Mouse (Mus musculus) induced T-regulatory cell, adult 2 months (primary cell): Measurements from ENCODE around the gene Efna5.

Experiments used
- DNase-seq: peaks from one replicate; pipeline ENCODE4 v3.0.0-alpha.2; 2012; ENCODE audit warnings: low read depth

Efna5 gene

DNA sequence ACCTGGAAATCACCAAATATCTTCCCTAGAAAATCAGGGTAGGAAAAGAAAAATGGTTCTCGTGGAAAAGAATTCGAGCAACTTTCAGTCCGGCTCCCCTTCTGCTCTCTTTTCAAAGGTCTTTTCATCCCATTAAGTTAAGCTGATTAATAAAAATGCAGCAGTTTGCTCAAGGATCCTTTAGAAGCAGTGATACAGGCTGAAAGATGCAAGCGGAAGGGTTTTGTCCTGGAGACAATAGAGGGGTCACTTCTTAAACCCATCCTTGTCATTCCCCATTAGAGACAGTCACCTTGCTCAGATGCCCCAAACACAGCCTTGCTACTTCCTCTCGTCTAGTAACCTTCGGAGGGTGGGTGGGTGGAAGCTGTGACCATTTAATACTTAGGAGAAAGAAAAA is 27.4 kb downstream of the Efna5 start:
- DNase-seq = no peak

DNA sequence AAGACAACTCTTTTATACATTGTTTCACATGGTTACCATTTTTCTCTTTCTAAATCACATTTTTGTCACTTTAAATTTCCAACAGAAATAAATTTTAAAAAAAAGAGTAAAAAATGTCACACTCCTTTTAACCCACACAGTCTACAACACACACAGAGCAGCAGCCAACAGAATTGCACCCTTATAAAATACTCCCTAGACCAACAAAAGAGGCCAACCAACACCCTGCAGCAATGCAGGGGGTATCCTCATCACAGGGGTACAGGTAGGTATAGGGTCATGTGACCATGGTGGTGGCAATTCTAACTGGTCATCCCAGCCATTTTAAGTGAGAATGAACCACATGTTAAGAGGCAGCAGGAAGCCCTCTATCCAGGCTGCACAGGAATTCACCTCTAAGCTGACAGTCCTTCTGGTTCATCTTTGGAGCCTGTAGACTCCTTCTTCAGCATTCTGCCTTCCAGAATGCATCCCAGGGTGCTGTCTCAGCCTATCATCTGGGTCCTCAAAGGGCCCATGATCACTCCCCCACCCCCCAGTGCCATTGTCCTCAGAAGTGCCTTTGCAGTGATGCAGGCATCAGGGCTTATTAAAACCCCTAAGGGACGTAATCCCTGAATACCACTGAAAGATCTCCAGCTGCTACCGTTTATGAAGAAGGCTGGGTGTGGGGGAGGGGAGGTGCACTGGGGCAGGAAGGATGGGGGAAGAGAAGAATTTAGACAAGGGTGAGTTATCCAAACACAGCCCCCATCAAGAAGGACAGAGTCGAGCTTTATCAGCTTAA is 28.1 kb downstream of the Efna5 start:
- DNase-seq = no peak

DNA sequence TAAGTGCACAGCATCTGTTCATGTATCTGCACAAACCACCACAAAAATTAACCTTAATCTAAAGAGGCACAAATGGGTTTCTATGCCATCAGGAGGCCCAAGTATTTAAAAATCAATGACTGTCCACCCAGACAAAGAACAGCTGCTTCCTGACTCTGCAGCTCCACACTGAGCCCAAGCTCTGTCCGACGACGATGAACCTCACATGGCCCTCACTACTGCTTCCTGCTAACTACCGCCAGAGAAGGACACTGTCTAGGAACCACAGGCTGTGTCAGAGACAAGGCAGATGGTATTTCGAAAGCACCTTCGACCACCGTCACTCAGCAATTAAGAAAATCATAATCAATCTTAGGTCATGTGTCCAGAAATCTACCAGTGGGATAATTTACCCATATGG is 29.8 kb downstream of the Efna5 start:
- DNase-seq = no peak

DNA sequence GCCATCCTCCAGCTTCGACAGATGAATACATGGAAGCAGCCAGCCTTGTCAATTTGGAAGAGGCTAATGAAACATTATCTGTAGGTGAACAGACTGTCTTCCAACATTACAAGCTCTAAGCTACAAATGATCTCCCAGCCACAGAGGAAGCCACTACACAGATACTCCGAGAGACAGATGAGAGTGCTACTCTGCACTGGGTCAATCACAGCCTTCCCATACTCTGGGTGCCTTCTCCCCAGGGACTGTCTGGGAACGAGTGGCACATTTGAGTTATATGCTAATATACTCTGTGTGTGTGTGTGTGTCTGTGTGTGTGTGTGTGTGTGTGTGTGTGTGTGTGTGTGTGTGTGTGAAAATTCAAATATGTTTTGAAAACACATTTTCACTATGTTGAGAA is 30.5 kb downstream of the Efna5 start:
- no peak for DNase-seq

DNA sequence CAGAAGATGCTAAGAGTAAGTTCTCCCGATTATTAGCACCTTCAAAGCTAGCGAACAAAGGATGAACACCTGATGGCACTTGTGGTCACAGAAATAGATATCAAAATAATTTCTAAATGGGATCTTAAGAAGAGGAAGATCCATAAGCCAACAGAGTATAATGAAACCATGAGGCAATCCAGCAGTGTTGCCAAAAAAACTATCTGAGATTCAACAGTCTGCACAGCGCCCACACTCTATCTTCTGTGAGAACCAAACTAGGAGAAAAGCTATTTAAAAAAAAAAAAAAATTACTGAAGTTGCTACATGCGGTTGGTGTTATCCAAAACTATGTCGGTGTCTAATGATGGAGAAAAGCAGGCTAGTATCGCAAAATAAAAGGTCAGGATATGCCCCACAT is 31.4 kb downstream of the Efna5 start:
- DNase-seq = no peak

DNA sequence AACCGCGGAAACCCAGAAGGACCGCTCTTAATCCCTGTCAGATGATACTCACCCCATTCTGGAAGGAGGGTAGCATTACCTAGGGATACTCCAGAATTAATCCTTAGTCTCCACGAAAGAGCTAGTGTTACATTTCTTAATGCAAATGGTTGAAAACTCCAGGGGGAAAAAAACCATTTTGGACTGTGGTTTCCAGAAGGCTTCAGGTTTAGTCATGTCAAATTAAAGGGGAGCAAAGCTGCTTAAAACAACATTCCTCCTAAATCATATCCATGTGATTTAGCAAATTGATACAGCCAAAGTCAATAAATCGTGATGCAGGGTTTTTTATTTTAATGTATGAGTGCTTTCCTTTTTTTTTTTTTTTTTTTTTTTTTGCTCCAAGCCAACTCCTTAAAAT is 35.5 kb downstream of the Efna5 start:
- no peak for DNase-seq

DNA sequence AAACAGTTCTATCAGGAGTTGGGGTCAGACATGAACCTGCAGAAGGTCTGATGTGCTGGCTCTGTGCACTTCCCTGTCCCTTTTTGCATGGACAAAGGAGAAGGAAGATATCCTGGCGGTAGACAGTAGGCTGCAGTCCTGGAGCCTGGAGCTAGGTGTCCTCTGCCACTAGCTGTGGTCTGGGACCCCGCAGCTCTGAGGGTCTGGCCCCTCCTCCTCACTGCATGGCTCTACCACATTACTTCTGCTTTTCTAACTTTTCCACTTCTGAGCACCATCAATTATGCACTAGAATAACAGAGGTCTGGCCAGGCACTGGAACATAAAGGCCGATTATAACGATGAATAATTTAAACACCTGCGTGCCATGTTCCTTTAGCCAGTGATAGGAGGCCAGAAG is 36.8 kb downstream of the Efna5 start:
- DNase-seq = no peak

DNA sequence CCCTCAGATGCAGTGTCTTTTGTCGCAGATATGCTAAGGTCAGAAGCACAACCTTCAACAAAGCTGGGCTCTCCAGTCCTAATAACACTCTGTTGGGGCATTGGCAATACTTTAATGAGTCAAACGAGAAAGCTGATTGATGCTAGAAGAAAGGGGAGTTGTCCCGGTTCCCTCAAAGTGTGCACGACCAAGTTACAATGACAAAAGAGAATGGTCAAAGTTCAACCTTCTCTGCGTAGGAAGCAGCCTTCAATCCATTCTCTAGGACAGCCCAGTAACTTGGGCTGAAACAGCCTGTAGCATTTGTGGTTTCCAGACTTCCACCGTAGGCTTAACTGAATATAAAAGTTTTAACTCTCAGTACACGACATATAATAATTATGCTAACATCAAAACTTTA is 43.8 kb downstream of the Efna5 start:
- no peak for DNase-seq

DNA sequence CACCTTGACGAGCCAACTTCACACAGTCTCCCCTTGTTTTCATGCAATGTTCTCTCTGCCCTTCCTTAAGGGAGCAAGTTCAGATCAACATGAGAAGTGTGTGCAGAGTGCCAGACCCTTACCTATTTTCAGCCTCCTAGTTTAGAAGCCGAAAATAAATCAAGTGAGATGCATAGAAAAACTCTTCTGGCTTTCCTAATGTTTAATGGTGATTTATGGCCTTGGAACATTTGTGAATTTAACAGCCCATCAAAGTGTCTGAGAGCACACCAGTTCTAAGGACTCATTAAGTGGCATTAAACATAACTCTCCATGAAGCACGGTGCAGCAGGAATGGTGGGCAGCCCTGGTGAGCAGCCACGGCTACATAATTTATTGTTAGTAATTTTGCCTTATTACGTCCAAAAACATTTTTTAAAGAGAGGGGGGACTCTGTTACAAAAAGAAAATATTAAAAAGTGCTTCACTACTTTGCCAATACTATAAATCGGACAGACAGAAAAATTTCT is 44.5 kb downstream of the Efna5 start:
- DNase-seq = no peak

DNA sequence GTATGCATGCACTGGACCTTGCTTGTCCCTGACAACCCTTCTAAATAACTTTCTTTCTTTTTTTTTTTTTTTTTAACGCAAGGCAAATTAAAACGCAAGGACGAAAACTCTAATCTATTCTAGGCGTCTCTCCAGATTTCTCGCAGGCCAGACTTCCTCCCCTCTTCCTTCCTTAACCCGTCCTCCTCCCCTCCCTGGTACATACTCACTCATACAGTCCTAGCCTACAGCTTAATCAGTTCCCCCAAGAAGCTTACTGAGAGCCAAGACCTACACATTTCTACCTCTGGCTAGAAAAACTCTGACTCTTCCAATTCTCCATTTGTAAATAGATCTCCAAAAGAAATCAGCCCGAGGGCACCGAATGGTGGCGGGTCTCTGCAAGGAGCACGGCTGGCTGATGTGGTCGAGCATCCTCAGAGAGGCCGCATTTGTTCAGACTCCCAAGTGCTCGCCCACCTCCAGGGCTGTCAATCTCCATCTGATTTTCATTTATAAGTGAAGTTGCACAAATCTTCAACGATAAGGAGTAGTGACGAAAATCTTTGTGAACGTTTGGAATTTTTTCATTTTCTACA is 48.5 kb downstream of the Efna5 start:
- DNase-seq = no peak

DNA sequence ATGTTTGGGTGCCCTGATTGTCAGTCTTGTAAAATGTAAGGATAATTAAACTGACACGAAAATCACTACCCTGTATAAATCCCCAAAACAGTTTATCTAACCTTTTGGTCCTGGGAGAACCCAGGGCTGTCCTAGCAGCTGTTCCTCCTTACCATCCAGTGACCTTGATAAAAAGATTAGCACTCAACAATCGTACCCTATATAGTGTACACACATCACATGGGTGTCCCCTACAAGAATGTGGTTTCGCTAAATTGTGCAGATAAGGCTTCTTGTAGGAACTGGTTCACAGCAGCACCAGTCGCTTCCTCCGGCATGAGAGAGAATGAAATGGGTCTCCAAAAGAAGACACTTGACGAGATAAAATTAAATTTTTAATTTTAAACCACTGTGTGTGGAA is 53.6 kb downstream of the Efna5 start:
- no peak for DNase-seq

DNA sequence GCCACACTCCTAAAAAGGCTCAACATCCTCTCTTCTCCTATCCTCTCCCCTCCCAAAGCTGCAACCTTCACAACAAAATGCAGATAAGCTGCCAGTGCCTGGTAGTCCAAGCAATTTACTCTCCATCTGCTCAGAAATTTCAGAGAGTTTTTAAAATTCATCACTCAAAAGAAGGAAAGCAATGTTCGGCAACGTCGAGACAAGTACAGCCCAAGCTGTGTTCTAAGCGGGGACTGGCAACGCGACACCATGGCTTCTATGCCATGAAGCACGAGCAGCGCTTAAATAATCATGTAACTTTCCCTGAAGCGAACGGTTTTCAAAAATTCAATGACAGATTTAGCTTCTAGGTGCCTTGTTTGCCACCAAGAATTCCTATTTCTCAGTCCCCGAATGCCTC is 59.9 kb downstream of the Efna5 start:
- no peak for DNase-seq

DNA sequence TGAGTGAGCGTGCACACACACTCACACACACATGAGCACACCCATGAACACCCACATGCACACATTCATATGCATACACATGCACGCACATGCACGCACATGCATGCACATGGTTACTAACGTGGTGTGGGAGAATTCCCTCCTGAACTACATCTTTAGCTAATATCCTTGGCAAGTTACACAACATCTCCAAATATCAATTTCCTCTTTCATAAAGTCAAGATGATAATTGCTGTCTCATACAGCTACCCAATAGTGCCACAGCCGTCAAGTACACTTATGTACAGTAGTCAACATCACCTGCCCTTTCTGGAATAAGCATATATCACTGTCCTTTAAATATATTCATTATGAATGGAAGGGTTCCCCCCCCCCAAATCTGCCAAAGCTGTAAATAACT is 61.2 kb downstream of the Efna5 start:
- DNase-seq = no peak

DNA sequence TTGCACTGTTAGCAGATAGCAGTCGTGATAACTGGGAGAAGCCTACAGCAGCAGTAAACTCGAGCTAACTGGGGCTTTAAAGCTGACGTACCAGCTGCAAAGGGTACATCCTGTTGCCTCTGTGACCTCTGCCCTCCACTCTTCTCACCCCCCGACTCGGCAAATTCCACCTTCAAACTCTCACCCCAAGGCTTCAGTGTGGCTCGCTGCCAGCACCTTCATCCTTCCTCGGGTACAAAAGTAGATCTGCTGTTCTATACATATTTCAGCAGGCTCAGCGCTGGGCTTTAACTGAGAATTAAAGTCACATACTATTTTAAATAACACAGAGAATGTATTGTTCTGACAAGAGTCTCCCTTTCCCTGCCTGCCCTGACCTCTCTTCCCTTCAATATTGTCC is 62.3 kb downstream of the Efna5 start:
- no peak for DNase-seq

DNA sequence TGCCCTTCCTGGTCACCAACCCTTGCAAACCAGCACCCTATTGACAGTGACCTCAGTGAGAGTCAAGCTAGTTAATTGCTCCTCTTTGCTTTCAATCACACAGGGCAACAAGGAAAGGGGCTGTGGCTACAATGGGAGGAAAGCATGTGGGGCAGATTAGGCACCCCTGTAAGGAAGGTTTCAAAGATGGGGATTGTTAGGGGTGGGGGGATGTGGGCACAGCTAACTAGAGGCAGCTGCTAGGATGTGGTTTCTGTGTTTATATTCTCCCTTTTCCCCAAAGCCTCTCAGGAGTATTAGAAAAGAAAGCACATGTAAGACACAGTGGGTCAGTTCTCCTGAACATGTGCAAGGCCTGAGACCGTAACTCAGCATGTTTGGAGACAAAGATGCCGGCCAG is 62.8 kb downstream of the Efna5 start:
- DNase-seq = no peak

DNA sequence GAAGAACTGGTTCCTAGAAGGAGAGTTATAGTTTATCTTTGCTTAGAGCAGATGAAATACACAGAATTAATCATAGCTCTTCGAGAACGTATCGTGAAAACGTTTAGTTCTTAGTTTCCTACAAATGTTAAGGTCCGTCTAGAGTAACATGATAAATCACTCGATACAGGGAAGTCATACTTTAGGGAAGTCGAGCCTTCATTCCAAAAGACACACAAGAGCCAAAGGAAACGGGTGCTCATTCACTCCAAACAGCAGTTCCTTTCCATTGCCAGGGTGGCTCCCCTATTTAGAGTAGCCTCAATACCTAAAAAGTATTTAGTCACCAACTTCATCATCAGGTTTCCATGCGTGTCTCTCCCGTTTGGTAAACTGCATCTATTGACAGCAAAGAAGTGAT is 64.2 kb downstream of the Efna5 start:
- DNase-seq = no peak

DNA sequence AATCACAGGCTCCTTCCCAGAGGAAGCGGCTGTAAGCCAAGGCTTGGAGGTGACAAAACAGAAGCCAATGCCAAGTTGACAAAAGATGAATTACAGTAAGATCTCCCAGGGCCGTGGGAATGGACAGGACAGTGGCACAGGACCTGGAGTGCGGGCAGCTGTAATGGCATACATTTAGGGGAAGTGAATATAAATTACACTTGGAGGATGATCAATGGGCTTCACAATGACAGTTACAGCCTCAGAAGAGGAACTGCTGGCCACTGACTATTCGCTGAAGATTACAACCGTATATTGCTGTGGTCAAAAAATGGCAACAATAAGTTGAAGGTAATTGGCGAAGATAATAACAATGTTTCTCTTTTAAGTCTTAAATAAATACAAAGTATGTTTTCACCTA is 67.7 kb downstream of the Efna5 start:
- DNase-seq = no peak

DNA sequence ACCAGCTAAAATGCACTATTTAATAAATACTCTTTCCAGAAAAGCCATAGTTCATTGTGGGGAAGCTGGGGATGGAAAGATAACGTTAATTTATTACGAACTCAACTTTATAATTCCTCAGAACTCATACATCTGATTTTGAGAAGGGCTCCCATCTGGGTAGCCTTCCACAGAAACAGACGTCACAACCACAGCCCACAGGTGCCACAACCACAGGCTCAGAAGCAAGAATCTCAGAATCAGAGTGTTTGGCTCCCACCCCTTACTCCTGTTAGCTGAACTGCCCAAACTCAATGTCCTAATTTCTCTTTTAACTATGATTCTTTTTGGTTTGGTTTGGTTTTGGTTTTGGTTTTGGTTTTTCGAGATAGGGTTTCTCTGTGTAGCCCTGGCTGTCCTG is 73.2 kb downstream of the Efna5 start:
- peak; percentile 22 for DNase-seq

DNA sequence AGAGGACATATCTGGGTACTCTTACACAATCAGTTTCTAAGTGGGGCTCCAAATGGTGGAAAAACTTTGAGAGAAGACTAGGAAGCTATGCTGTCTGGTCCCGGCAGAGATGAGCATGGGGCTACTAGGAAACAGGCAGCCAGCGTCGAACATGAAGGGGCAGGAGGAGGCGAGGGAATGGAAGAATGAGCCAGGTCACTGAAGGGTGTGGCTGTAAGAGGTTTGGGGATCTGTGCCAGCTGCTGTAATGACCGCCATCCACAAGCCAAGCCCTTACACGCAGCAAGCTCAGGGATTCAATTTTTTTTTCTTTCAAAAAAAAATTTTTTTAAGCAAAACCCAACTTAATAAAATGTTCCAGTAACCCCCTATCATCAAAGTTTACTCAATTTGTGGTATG is 74.5 kb downstream of the Efna5 start:
- DNase-seq = no peak

DNA sequence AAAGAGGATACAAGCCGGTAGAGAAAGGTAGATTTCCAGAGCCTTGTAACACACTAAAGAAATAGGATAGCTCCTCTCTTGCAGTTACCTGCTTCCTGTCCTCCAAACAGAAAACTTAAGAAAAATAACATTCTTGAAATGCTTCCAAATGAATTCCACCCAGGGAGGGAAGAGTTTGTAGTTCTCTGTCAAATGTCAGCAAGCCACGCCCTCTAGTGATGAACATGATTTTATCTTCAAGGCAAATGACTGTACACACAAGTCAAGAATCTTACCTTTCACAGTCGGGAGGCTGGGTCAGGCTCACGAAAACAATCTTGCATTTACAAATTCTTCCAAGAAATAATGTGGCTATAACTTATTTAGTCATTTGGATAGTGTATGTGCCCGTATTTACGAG is 78.4 kb downstream of the Efna5 start:
- DNase-seq = peak; percentile 44

DNA sequence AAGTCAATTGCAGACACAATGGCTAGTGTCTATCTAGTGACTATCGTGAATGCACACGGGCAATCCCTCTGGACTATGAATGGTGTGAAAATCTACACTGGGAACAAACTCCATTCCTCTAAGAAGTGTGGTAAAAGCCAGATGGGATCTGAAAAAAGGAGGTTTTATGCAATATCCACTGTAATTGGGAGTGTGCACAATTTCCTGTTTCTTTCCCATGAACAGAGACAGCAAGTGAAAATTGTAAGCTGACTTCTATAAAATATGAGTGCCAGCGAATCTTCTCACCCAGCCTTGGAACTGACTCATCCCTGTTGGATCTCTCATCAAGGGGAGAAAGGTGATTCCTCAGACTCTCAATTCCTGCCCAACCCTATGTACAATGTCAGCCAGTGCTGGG is 83.8 kb downstream of the Efna5 start:
- no peak for DNase-seq

DNA sequence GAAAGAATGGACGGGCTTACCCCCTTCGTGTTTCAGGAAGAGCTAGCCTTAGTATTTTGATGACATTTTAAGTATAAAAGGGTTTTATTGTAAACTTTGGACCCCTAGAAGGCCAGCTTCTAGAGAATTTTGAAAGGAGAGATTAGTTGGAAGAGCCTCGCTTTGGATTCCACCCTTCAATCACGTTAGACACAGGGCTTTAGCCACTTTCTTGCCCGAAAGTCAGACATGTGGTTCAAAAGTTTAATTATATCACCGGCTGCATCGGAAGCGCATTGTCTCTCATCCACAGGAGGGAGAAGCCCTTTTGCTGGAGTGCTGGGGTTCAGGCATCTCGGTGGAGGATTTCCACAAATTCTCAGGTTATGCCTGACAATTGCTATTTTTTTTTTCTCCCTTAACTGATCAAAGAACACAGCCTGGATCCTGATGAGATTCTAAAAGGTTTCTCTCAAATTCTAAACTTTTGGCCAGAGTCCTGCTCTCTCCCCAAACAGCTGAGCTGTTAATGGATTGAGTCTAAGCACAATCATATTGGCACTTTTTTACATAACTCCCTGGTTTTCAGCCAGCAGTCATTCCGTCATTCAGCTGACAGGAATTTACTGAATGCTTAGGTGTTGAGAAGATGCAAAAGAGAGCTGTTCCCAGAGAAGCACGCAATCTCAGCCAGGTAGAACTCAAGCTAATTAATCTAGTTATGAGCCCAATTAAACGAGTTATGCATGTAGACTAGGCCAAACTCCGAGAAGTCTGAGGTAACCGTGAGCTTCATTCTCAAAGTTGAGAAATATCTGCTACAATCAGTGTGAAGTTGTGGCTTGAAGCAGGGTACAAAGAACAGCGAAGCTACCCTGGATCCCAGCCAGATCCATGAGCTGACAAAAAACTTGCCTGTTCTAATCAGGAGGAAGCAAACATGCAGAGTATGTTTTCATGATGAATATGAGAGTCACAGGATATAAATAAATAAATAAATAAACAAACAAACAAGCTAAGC is 91.5 kb downstream of the Efna5 start:
- no peak for DNase-seq

DNA sequence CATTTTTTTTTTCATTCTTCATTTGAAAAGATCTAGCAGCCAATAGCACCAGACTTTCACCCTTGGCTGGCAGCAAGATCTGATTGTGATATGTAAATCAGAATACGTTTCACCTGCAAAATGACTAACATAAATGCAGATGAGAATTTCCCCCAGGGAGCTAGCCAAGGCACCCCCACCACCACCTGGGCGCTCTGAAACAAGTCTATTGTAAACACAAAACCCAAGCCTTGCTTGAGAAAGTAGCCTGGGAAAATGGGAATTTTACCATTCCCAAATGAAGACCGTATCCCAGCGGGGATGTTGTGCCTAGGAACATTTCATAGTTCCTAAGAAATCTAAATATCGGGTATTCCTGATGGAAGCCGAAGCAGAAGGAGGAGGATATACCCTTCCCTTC is 92.3 kb downstream of the Efna5 start:
- DNase-seq = no peak
